In genomic region chr2:106355984-106356547, GRCm38 (mm10) we compare ENCODE assay signal across 9 mouse cellular contexts.
DNase-seq lines count a peak whose midpoint lies in the region; ATAC-seq and TF ChIP-seq lines count a peak whose summit lies in the region.
"Had no signal": no experiment of that assay in that cellular context is flagged by ENCODE, and none has a peak within 500 bp of the region (broad histone marks: within the 10 kb centered on the region; RNA-seq: fewer than 3 reads in every experiment).

No protein-coding gene starts in this region.

- TF ChIP-seq EP300 in MEL (IDR thresholded peaks at IDR 0.05; ENCODE audit: low read depth in 1 of 2, low read length in 2 of 2), result no peak

- TF ChIP-seq CTCF in MEL (IDR thresholded peaks at IDR 0.05 in 2 of 3, conservative IDR thresholded peaks at IDR 0.05 in 1 of 3; ENCODE audit: control insufficient read depth in 1 of 3, insufficient read depth in 1 of 3, low read depth in 2 of 3, low read length in 3 of 3, poor library complexity in 1 of 3, severe bottlenecking in 1 of 3), result peak in 2 of 3 experiments; percentile 31 to 53; a peak in 3 of 6 replicates

- peak; percentile 93 for ATAC-seq in forebrain, embryonic 11.5 days (replicated peaks; ENCODE audit: low FRiP score)
- ATAC-seq in hindbrain, embryonic 11.5 days (ENCODE audit: low FRiP score), result peak; percentile 89
- ATAC-seq in lung, embryonic 16.5 days (ENCODE audit: low read depth), result peak; percentile 90

- H3K79me2 ChIP-seq in MEL (ENCODE audit: control insufficient read depth, insufficient read depth, low read length, poor library complexity), result no peaks in the 10 kb centered on the region

- peaks cover 0 to 2% of the 10 kb centered on the region in 2 experiments; a peak in 1 of 4 replicates for H3K27me3 ChIP-seq in MEL (ENCODE audit: control insufficient read depth in 1 of 2, insufficient read depth in 2 of 2, low read length in 2 of 2)
- H3K27me3 ChIP-seq in forebrain, embryonic 11.5 days (ENCODE audit: control insufficient read depth, insufficient read depth, low read length), result no peaks in the 10 kb centered on the region
- no peaks in the 10 kb centered on the region for H3K27me3 ChIP-seq in hindbrain, embryonic 11.5 days (ENCODE audit: control insufficient read depth, insufficient read depth, low read length)
- no peaks in the 10 kb centered on the region for H3K27me3 ChIP-seq in lung, embryonic 16.5 days (ENCODE audit: control insufficient read depth, insufficient read depth, low read depth, low read length)

- H3K4me1 ChIP-seq in MEL (ENCODE audit: control insufficient read depth in 1 of 2, insufficient read depth in 2 of 2, low read length in 2 of 2), result no peaks in the 10 kb centered on the region
- H3K4me1 ChIP-seq in forebrain, embryonic 11.5 days (replicated peaks; ENCODE audit: control insufficient read depth, insufficient read depth, low read length), result no peaks in the 10 kb centered on the region
- H3K4me1 ChIP-seq in hindbrain, embryonic 11.5 days (replicated peaks; ENCODE audit: control insufficient read depth, insufficient read depth, low read length), result no peaks in the 10 kb centered on the region
- H3K4me1 ChIP-seq in lung, embryonic 16.5 days (replicated peaks; ENCODE audit: control insufficient read depth, insufficient read depth, low read length), result peaks cover 3% of the 10 kb centered on the region

- H3K4me2 ChIP-seq in forebrain, embryonic 11.5 days (ENCODE audit: low read depth, low read length, severe bottlenecking), result no peak overlapping the region
- H3K4me2 ChIP-seq in hindbrain, embryonic 11.5 days (replicated peaks; ENCODE audit: low read depth, low read length), result no peak overlapping the region
- H3K4me2 ChIP-seq in lung, embryonic 16.5 days (ENCODE audit: low read depth, low read length), result no peak overlapping the region

- 46% methylated on average over 5 of the region's 5 CpGs for WGBS in forebrain, embryonic 11.5 days
- 52% methylated on average over 5 of the region's 5 CpGs for WGBS in hindbrain, embryonic 11.5 days
- WGBS in lung, embryonic 16.5 days, result 40% methylated on average over 5 of the region's 5 CpGs

- DNase-seq in MEL (ENCODE audit: low read depth, low spot score), result peak; percentile 34
- peak; percentile 9 for DNase-seq in c-Kit-positive CD71-positive TER-119-negative erythroid progenitor cells, embryonic 14.5 days (ENCODE audit: low read depth)
- peak; percentile 79 for DNase-seq in forebrain, embryonic 11.5 days (ENCODE audit: low spot score)
- DNase-seq in hindbrain, embryonic 11.5 days (ENCODE audit: low spot score), result peak; percentile 82
- DNase-seq in layer of hippocampus, adult 9-11 months, result peak; percentile 61
- DNase-seq in right cerebral cortex, adult 2 months (ENCODE audit: low spot score in 2 of 2), result peak; percentile 79 to 83
- DNase-seq in spleen, adult 18-20 months, result no peak

- no peak for TF ChIP-seq POLR2A in MEL (IDR thresholded peaks at IDR 0.05; ENCODE audit: control insufficient read depth in 1 of 2, insufficient read depth in 1 of 2, low read depth in 1 of 2, low read length in 2 of 2, poor library complexity in 1 of 2)

- H3K27ac ChIP-seq in MEL (ENCODE audit: control insufficient read depth, low read depth, low read length), result no peak overlapping the region
- H3K27ac ChIP-seq in forebrain, embryonic 11.5 days (ENCODE audit: low read depth, low read length), result no peak overlapping the region
- H3K27ac ChIP-seq in hindbrain, embryonic 11.5 days (ENCODE audit: low read depth, low read length), result no peak overlapping the region
- no peak overlapping the region for H3K27ac ChIP-seq in lung, embryonic 16.5 days (ENCODE audit: low read length)

- peak; percentile 60 for TF ChIP-seq RAD21 in MEL (IDR thresholded peaks at IDR 0.05; ENCODE audit: low read depth, low read length)

- no peak overlapping the region for H3K9ac ChIP-seq in MEL (ENCODE audit: control insufficient read depth, low read depth, low read length, poor library complexity, severe bottlenecking)
- H3K9ac ChIP-seq in forebrain, embryonic 11.5 days (ENCODE audit: low read length), result no peak overlapping the region
- H3K9ac ChIP-seq in hindbrain, embryonic 11.5 days (ENCODE audit: low read depth, low read length), result no peak overlapping the region
- H3K9ac ChIP-seq in lung, embryonic 16.5 days (ENCODE audit: low read length), result no peak overlapping the region

- no peaks in the 10 kb centered on the region for H3K36me3 ChIP-seq in MEL (ENCODE audit: control insufficient read depth in 1 of 2, insufficient read depth in 2 of 2, low read length in 2 of 2)
- H3K36me3 ChIP-seq in forebrain, embryonic 11.5 days (ENCODE audit: control insufficient read depth, insufficient read depth, low read length), result no peaks in the 10 kb centered on the region
- H3K36me3 ChIP-seq in hindbrain, embryonic 11.5 days (ENCODE audit: control insufficient read depth, insufficient read depth, low read length), result no peaks in the 10 kb centered on the region
- no peaks in the 10 kb centered on the region for H3K36me3 ChIP-seq in lung, embryonic 16.5 days (ENCODE audit: control insufficient read depth, insufficient read depth, low read length)

- no peak overlapping the region for H3K4me3 ChIP-seq in MEL (ENCODE audit: control insufficient read depth in 1 of 2, insufficient read depth in 1 of 2, low read depth in 2 of 2, low read length in 2 of 2)
- no peak overlapping the region for H3K4me3 ChIP-seq in forebrain, embryonic 11.5 days (ENCODE audit: low read depth, low read length)
- no peak overlapping the region for H3K4me3 ChIP-seq in hindbrain, embryonic 11.5 days (ENCODE audit: low read depth, low read length)
- H3K4me3 ChIP-seq in lung, embryonic 16.5 days (ENCODE audit: low read length), result no peak overlapping the region
- H3K4me3 ChIP-seq: erythroblast, embryonic 14.5 days had no signal

- no peaks in the 10 kb centered on the region for H3K9me3 ChIP-seq in MEL (replicated peaks; ENCODE audit: insufficient read depth, low read length)
- no peaks in the 10 kb centered on the region for H3K9me3 ChIP-seq in forebrain, embryonic 11.5 days (ENCODE audit: control insufficient read depth, low read length)
- no peaks in the 10 kb centered on the region for H3K9me3 ChIP-seq in hindbrain, embryonic 11.5 days (ENCODE audit: control insufficient read depth, low read length)
- H3K9me3 ChIP-seq in lung, embryonic 16.5 days (ENCODE audit: control insufficient read depth, low read length), result no peaks in the 10 kb centered on the region

TF ChIP-seq in MEL, 35 proteins besides CTCF, POLR2A, EP300 and RAD21:
- TF ChIP-seq ZC3H11A (IDR thresholded peaks at IDR 0.05; ENCODE audit: low read depth, low read length), result peak; percentile 29; the same call in 1 of the 2 replicates
- TF ChIP-seq CHD1 (IDR thresholded peaks at IDR 0.05; ENCODE audit: low read depth, low read length), result no peak
- no peak for TF ChIP-seq GATA1 (IDR thresholded peaks at IDR 0.05; ENCODE audit: low read depth, low read length)
- TF ChIP-seq SMC3 (IDR thresholded peaks at IDR 0.05; ENCODE audit: low read depth, low read length), result peak; percentile 54
- no peak for TF ChIP-seq BHLHE40 (IDR thresholded peaks at IDR 0.05; ENCODE audit: borderline replicate concordance, low read depth, low read length)
- no peak for TF ChIP-seq MEF2A (IDR thresholded peaks at IDR 0.05; ENCODE audit: extremely low read depth, insufficient replicate concordance, low read depth, low read length, poor library complexity, severe bottlenecking)
TF ChIP-seq in MEL: peak in this region for 2.

Comparison
In these comparisons a context has a peak if more than half of its experiments do, and no peak if none do; other contexts are left out.
1. DNase-seq: peak in MEL (single experiment), c-Kit-positive CD71-positive TER-119-negative erythroid progenitor cells, embryonic 14.5 days (single experiment), forebrain, embryonic 11.5 days (single experiment), hindbrain, embryonic 11.5 days (single experiment), layer of hippocampus, adult 9-11 months (single experiment) and right cerebral cortex, adult 2 months (2 of 2); none in spleen, adult 18-20 months (0 of 2).
2. Peak in every context shown above with its lines, with median percentiles within 50 percentile points of each other: ATAC-seq.